Mouse (Mus musculus) brain, embryonic 14.5 days (tissue): ENCODE data around the gene Mettl24.
A peak's percentile ranks its signal among the peaks of the same experiment; 100 is the strongest.

ENCODE experiments used
- CTCF ChIP-seq: fragments of 200-500 bp; IDR thresholded peaks from 2 replicates; pipeline ENCODE4 v1.5.1; 2012; ENCODE audit warnings: inconsistent platforms, mild to moderate bottlenecking, moderate library complexity, borderline replicate concordance; ENCODE audit not compliant: insufficient read depth, insufficient read length; ENCODE audit errors: extremely low read depth
- POLR2A ChIP-seq: fragments of 200-500 bp; IDR thresholded peaks from 2 replicates; pipeline ENCODE4 v1.6.1; 2012; ENCODE audit warnings: mild to moderate bottlenecking, inconsistent platforms, borderline replicate concordance; ENCODE audit not compliant: poor library complexity, insufficient read depth, insufficient read length, severe bottlenecking; ENCODE audit errors: extremely low read depth

DNA sequence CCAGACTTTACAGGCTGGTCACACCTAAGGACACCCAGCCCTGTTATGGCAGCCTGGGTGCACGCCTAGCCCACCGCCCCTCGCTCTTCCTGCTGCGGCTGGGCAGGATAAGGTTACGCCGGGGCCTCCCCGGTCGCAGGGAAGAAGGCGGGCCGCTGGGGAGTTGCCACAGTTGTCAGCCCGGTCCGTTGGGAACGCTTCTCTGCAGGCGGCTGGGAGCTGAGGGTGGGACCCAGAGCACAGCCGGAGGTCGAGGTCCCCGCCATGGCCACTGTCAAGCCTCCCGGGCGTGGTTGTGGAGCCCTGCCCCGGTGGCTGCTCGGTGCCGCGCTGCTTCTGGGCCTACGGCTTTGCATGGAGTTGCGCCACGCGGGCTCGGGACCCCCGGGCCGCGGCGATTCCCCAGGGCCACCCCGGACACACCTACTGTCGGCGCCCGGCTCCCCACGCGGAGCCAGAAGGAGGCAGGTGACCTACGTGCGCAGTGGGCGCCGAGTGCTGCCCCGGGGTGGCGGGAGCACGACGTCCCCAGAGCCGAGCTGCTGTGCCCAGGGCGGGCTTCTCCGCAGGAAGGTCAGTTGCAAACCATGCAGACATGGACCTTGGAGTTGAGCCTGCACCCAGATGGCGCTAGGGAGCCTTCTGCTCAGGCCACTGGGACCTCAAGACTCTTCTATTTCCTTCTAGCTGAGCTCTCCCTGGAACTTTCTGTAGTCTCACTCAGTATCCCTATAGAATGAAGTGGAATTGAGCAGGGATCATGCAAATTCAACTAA, at the start of gene Mettl24:
- peak; percentile 61 for TF ChIP-seq CTCF
- TF ChIP-seq POLR2A, result 0 out of 2 replicates have a peak, but pooled peaks have one; percentile 12
